Mouse (Mus musculus): ENCODE measurements at regions not wholly inside any gene's neighbourhood (a gene's known extent, or its start where the extent isn't known, plus 50 kb on each side); places are given as distances from the start of the nearest gene placed in this dataset.

GRCm38 (mm10) chr13:60466553-60467313 is 135.0 kb upstream of the Dapk1 start:
- TF ChIP-seq CTCF (IDR thresholded peaks at IDR 0.05; ENCODE audit: low read depth) (no peak), EP300 (IDR thresholded peaks at IDR 0.05; ENCODE audit: low read depth) (no peak)

All from liver, postnatal 0 days (tissue).